Mouse (Mus musculus): ENCODE measurements around the gene Ifna6. TPM values are rescaled to one million over a fixed set of nuclear protein-coding genes. Genes with fewer than 3 reads are reported as not detected.
"Not testable (repeated sequence)": the region's sequence is repeated elsewhere in the genome, so short reads cannot be mapped to it uniquely, and the experiment has no call there.

The Ifna6 gene
- polyA plus RNA-seq, 1 experiment from 2014 or later = not detected

- not testable (repeated sequence) for H3K4me3 ChIP-seq (ENCODE audit: low read depth, low read length); H3K4me1 ChIP-seq (replicated peaks; ENCODE audit: control insufficient read depth, insufficient read depth, low read length); DNase-seq (ENCODE audit: low spot score); ATAC-seq (replicated peaks; ENCODE audit: low FRiP score); H3K9ac ChIP-seq (ENCODE audit: low read length); H3K9me3 ChIP-seq (ENCODE audit: control insufficient read depth, low read length); H3K27ac ChIP-seq (ENCODE audit: low read depth, low read length); H3K4me2 ChIP-seq (ENCODE audit: low read depth, low read length, severe bottlenecking); H3K27me3 ChIP-seq (ENCODE audit: control insufficient read depth, insufficient read depth, low read length); H3K36me3 ChIP-seq (ENCODE audit: control insufficient read depth, insufficient read depth, low read length)
- 89% methylated on average over 1 of the region's 1 CpGs for WGBS
Observed at GRCm38 (mm10) chr4:88835225-88835624, 8.0 kb downstream of the Ifna6 start, which contains the start of gene Ifna5. Gene Ifna5 (plus strand): TSS chr4:88835525.

- Histone ChIP-seq H3K36me3 (ENCODE audit: control insufficient read depth, insufficient read depth, low read length) (no peaks in the 10 kb centered on the region), H3K9ac (ENCODE audit: low read length) (no peak overlapping the region), H3K27me3 (ENCODE audit: control insufficient read depth, insufficient read depth, low read length) (no peaks in the 10 kb centered on the region), H3K27ac (ENCODE audit: low read depth, low read length) (no peak overlapping the region), H3K9me3 (ENCODE audit: control insufficient read depth, low read length) (no peaks in the 10 kb centered on the region), H3K4me1 (replicated peaks; ENCODE audit: control insufficient read depth, insufficient read depth, low read length) (no peaks in the 10 kb centered on the region), H3K4me2 (ENCODE audit: low read depth, low read length, severe bottlenecking) (no peak overlapping the region), H3K4me3 (ENCODE audit: low read depth, low read length) (no peak overlapping the region)
- ATAC-seq (replicated peaks; ENCODE audit: low FRiP score) (no peak), DNase-seq (ENCODE audit: low spot score) (no peak)
- WGBS = 40% methylated on average over 3 of the region's 3 CpGs
Observed at GRCm38 (mm10) chr4:88838828-88839227, 11.6 kb downstream of the Ifna6 start.

- 81% methylated on average over 3 of the region's 3 CpGs for WGBS
- ATAC-seq (replicated peaks; ENCODE audit: low FRiP score) = no peak
Observed at GRCm38 (mm10) chr4:88840058-88840457, 12.8 kb downstream of the Ifna6 start.

GRCm38 (mm10) chr4:88841438-88841911, 14.3 kb downstream of the Ifna6 start, which contains the start of gene Ifna4:
Gene Ifna4 (plus strand): TSS chr4:88841861.
- H3K4me3 ChIP-seq (ENCODE audit: low read depth, low read length) = no peak within 1 kb of the TSS
- no peak within 1 kb of the TSS for H3K4me2 ChIP-seq (ENCODE audit: low read depth, low read length, severe bottlenecking)
- no peak for ATAC-seq (replicated peaks; ENCODE audit: low FRiP score)
- H3K9me3 ChIP-seq (ENCODE audit: control insufficient read depth, low read length) = no peaks in the 10 kb centered on the region
- H3K9ac ChIP-seq (ENCODE audit: low read length) = no peak within 1 kb of the TSS
- no peak for DNase-seq (ENCODE audit: low spot score)
- WGBS = 41% methylated on average over 2 of the region's 2 CpGs
- no peaks in the 10 kb centered on the region for H3K36me3 ChIP-seq (ENCODE audit: control insufficient read depth, insufficient read depth, low read length)
- H3K4me1 ChIP-seq (replicated peaks; ENCODE audit: control insufficient read depth, insufficient read depth, low read length) = no peaks in the 10 kb centered on the region
- no peak within 1 kb of the TSS for H3K27ac ChIP-seq (ENCODE audit: low read depth, low read length)
- H3K27me3 ChIP-seq (ENCODE audit: control insufficient read depth, insufficient read depth, low read length) = no peaks in the 10 kb centered on the region

More at GRCm38 (mm10) chr4:88840058-88840457, 12.8 kb downstream of the Ifna6 start:
- no peak for DNase-seq (ENCODE audit: low spot score)
- no peaks in the 10 kb centered on the region for H3K4me1 ChIP-seq (replicated peaks; ENCODE audit: control insufficient read depth, insufficient read depth, low read length)
- H3K27ac ChIP-seq (ENCODE audit: low read depth, low read length) = no peak overlapping the region
- no peaks in the 10 kb centered on the region for H3K36me3 ChIP-seq (ENCODE audit: control insufficient read depth, insufficient read depth, low read length)
- no peaks in the 10 kb centered on the region for H3K9me3 ChIP-seq (ENCODE audit: control insufficient read depth, low read length)
- H3K4me2 ChIP-seq (ENCODE audit: low read depth, low read length, severe bottlenecking) = no peak overlapping the region
- no peaks in the 10 kb centered on the region for H3K27me3 ChIP-seq (ENCODE audit: control insufficient read depth, insufficient read depth, low read length)
- no peak overlapping the region for H3K9ac ChIP-seq (ENCODE audit: low read length)
- no peak overlapping the region for H3K4me3 ChIP-seq (ENCODE audit: low read depth, low read length)

- 51% methylated on average over 2 of the region's 2 CpGs for WGBS
- no peaks in the 10 kb centered on the region for H3K4me1 ChIP-seq (replicated peaks; ENCODE audit: control insufficient read depth, insufficient read depth, low read length)
- no peak for ATAC-seq (replicated peaks; ENCODE audit: low FRiP score)
- no peaks in the 10 kb centered on the region for H3K36me3 ChIP-seq (ENCODE audit: control insufficient read depth, insufficient read depth, low read length)
- H3K27ac ChIP-seq (ENCODE audit: low read depth, low read length) = no peak overlapping the region
- H3K27me3 ChIP-seq (ENCODE audit: control insufficient read depth, insufficient read depth, low read length) = no peaks in the 10 kb centered on the region
- no peak overlapping the region for H3K9ac ChIP-seq (ENCODE audit: low read length)
- no peak overlapping the region for H3K4me3 ChIP-seq (ENCODE audit: low read depth, low read length)
- H3K9me3 ChIP-seq (ENCODE audit: control insufficient read depth, low read length) = no peaks in the 10 kb centered on the region
- H3K4me2 ChIP-seq (ENCODE audit: low read depth, low read length, severe bottlenecking) = no peak overlapping the region
- DNase-seq (ENCODE audit: low spot score) = no peak
Observed at GRCm38 (mm10) chr4:88845334-88845733, 18.1 kb downstream of the Ifna6 start.

GRCm38 (mm10) chr4:88849698-88850097, 22.5 kb downstream of the Ifna6 start, which contains the start of gene Ifna1:
Gene Ifna1 (plus strand): TSS chr4:88850087.
- no peaks in the 10 kb centered on the region for H3K9me3 ChIP-seq (ENCODE audit: control insufficient read depth, low read length)
- H3K27me3 ChIP-seq (ENCODE audit: control insufficient read depth, insufficient read depth, low read length) = no peaks in the 10 kb centered on the region
- no peak within 1 kb of the TSS for H3K27ac ChIP-seq (ENCODE audit: low read depth, low read length)
- H3K4me3 ChIP-seq (ENCODE audit: low read depth, low read length) = no peak within 1 kb of the TSS
- no peak within 1 kb of the TSS for H3K9ac ChIP-seq (ENCODE audit: low read length)
- no peak for DNase-seq (ENCODE audit: low spot score)
- H3K4me2 ChIP-seq (ENCODE audit: low read depth, low read length, severe bottlenecking) = no peak within 1 kb of the TSS
- H3K36me3 ChIP-seq (ENCODE audit: control insufficient read depth, insufficient read depth, low read length) = no peaks in the 10 kb centered on the region
- H3K4me1 ChIP-seq (replicated peaks; ENCODE audit: control insufficient read depth, insufficient read depth, low read length) = peaks cover 5% of the 10 kb centered on the region; the same call in 1 of the 2 replicates
- ATAC-seq (replicated peaks; ENCODE audit: low FRiP score) = no peak
- WGBS = 63% methylated on average over 1 of the region's 1 CpGs

GRCm38 (mm10) chr4:88851026-88851763, 24.0 kb downstream of the Ifna6 start:
- ATAC-seq (replicated peaks; ENCODE audit: low FRiP score) = peak; percentile 91

GRCm38 (mm10) chr4:88859214-88859613, 32.0 kb downstream of the Ifna6 start:
- H3K4me2 ChIP-seq (ENCODE audit: low read depth, low read length, severe bottlenecking) = no peak overlapping the region
- H3K27me3 ChIP-seq (ENCODE audit: control insufficient read depth, insufficient read depth, low read length) = no peaks in the 10 kb centered on the region; the same call in 1 of the 2 replicates
- no peaks in the 10 kb centered on the region for H3K9me3 ChIP-seq (ENCODE audit: control insufficient read depth, low read length)
- no peak for DNase-seq (ENCODE audit: low spot score)
- peaks cover 4% of the 10 kb centered on the region; the same call in 1 of the 2 replicates for H3K4me1 ChIP-seq (replicated peaks; ENCODE audit: control insufficient read depth, insufficient read depth, low read length)
- no peak overlapping the region for H3K27ac ChIP-seq (ENCODE audit: low read depth, low read length)
- H3K36me3 ChIP-seq (ENCODE audit: control insufficient read depth, insufficient read depth, low read length) = no peaks in the 10 kb centered on the region
- no peak for ATAC-seq (replicated peaks; ENCODE audit: low FRiP score)
- H3K9ac ChIP-seq (ENCODE audit: low read length) = no peak overlapping the region
- no peak overlapping the region for H3K4me3 ChIP-seq (ENCODE audit: low read depth, low read length)

More at GRCm38 (mm10) chr4:88851026-88851763, 24.0 kb downstream of the Ifna6 start:
- Histone ChIP-seq H3K4me3 (ENCODE audit: low read depth, low read length) (no peak overlapping the region), H3K9me3 (ENCODE audit: control insufficient read depth, low read length) (no peaks in the 10 kb centered on the region), H3K27ac (ENCODE audit: low read depth, low read length) (0 out of 2 replicates have a peak overlapping the region, but pooled peaks have one; percentile 46), H3K36me3 (ENCODE audit: control insufficient read depth, insufficient read depth, low read length) (no peaks in the 10 kb centered on the region), H3K27me3 (ENCODE audit: control insufficient read depth, insufficient read depth, low read length) (no peaks in the 10 kb centered on the region), H3K9ac (ENCODE audit: low read length) (no peak overlapping the region), H3K4me2 (ENCODE audit: low read depth, low read length, severe bottlenecking) (peak overlapping the region; percentile 24; the same call in 1 of the 2 replicates), H3K4me1 (replicated peaks; ENCODE audit: control insufficient read depth, insufficient read depth, low read length) (peaks cover 5% of the 10 kb centered on the region; the same call in 1 of the 2 replicates)
- 25% methylated on average over 4 of the region's 4 CpGs for WGBS
- peak; percentile 54 for DNase-seq (ENCODE audit: low spot score)

All from forebrain, embryonic 11.5 days (tissue).